Mouse (Mus musculus) MEL (cell line): ENCODE results near the gene Tmprss13.

Experiments
- BHLHE40 ChIP-seq: IDR thresholded peaks from 2 replicates; pipeline ENCODE4 v1.6.1; 2012; ENCODE audit warnings: low read depth, mild to moderate bottlenecking, inconsistent platforms, low read length, improper control_type of control experiment, borderline replicate concordance
- CTCF ChIP-seq, 3 experiments: IDR thresholded peaks in 2 of 3; conservative IDR thresholded peaks in 1 of 3; 2 replicates each; pipeline ENCODE4 v1.5.1; 2011 to 2012; ENCODE audit warnings: low read length in 3 of 3, low read depth in 2 of 3, mild to moderate bottlenecking in 2 of 3, improper control_type of control experiment in 1 of 3, inconsistent platforms in 1 of 3, mixed read lengths in 1 of 3, moderate library complexity in 1 of 3; ENCODE audit not compliant: control insufficient read depth in 1 of 3, insufficient read depth in 1 of 3, poor library complexity in 1 of 3, severe bottlenecking in 1 of 3
- GATA1 ChIP-seq: IDR thresholded peaks from 2 replicates; pipeline ENCODE4 v1.6.1; 2011; ENCODE audit warnings: low read depth, low read length, improper control_type of control experiment
- MAX ChIP-seq: IDR thresholded peaks from 2 replicates; pipeline ENCODE4 v1.6.1; 2011; ENCODE audit warnings: low read length, improper control_type of control experiment
- NELFE ChIP-seq: IDR thresholded peaks from 2 replicates; pipeline ENCODE4 v1.6.1; 2011; ENCODE audit warnings: low read depth, low read length, improper control_type of control experiment
- POLR2A ChIP-seq, 2 experiments: IDR thresholded peaks; 2 replicates each; pipeline ENCODE4 v1.6.1; 2011 to 2012; ENCODE audit warnings: low read length in 2 of 2, mild to moderate bottlenecking in 2 of 2, control low read depth in 1 of 2, improper control_type of control experiment in 1 of 2, low read depth in 1 of 2, moderate library complexity in 1 of 2; ENCODE audit not compliant: control insufficient read depth in 1 of 2, insufficient read depth in 1 of 2, poor library complexity in 1 of 2
- POLR2AphosphoS2 ChIP-seq: IDR thresholded peaks from 2 replicates; pipeline ENCODE4 v1.6.1; 2011; ENCODE audit warnings: low read length, improper control_type of control experiment
- RCOR1 ChIP-seq: IDR thresholded peaks from 2 replicates; pipeline ENCODE4 v1.6.1; 2012; ENCODE audit warnings: low read depth, mild to moderate bottlenecking, inconsistent platforms, low read length, improper control_type of control experiment

- TF ChIP-seq CTCF (IDR thresholded peaks at IDR 0.05 in 2 of 3, conservative IDR thresholded peaks at IDR 0.05 in 1 of 3; ENCODE audit: control insufficient read depth in 1 of 3, insufficient read depth in 1 of 3, low read depth in 2 of 3, low read length in 3 of 3, poor library complexity in 1 of 3, severe bottlenecking in 1 of 3) (no peak), POLR2AphosphoS2 (no peak), RCOR1 (no peak), MAX (no peak), GATA1 (no peak), BHLHE40 (no peak), POLR2A (IDR thresholded peaks at IDR 0.05; ENCODE audit: control insufficient read depth in 1 of 2, insufficient read depth in 1 of 2, low read depth in 1 of 2, low read length in 2 of 2, poor library complexity in 1 of 2) (no peak), NELFE (no peak)
Measured at GRCm38 (mm10) chr9:45391299-45391698, 72.4 kb downstream of the Tmprss13 start.
